Mouse (Mus musculus) heart, embryonic 15.5 days (tissue): ENCODE results near the gene Cox16. TPM values are rescaled to one million over a fixed set of nuclear protein-coding genes. Genes with fewer than 3 reads are reported as not detected.
"Not testable (repeated sequence)": the region's sequence is repeated elsewhere in the genome, so short reads cannot be mapped to it uniquely, and the experiment has no call there.

ENCODE experiments used
- ATAC-seq: fragments of 200-750 bp; cut with Nextera tagmentation; replicated peaks from 2 replicates; pipeline ENCODE4 v1.8.0; 2017; ENCODE audit warnings: low read depth, moderate TSS enrichment; ENCODE audit not compliant: insufficient number of reproducible peaks, insufficient read depth, low FRiP score
- H3K27ac ChIP-seq: fragments of 300-500 bp; sonication (generic); 2 replicates; pipeline ENCODE4 v1.5.1; 2015; ENCODE audit warnings: mild to moderate bottlenecking, inconsistent platforms
- H3K27me3 ChIP-seq: fragments of 300-500 bp; sonication (generic); 2 replicates; pipeline ENCODE4 v1.6.1; 2015; ENCODE audit warnings: inconsistent platforms
- H3K36me3 ChIP-seq: fragments of 300-500 bp; sonication (generic); 2 replicates; pipeline ENCODE4 v1.6.1; 2015; ENCODE audit warnings: mild to moderate bottlenecking, inconsistent platforms
- H3K4me1 ChIP-seq: fragments of 300-500 bp; sonication (generic); replicated peaks from 2 replicates; pipeline ENCODE4 v1.6.1; 2015; ENCODE audit warnings: inconsistent platforms
- H3K4me2 ChIP-seq: fragments of 300-500 bp; sonication (generic); 2 replicates; pipeline ENCODE4 v1.6.1; 2015; ENCODE audit warnings: inconsistent platforms, mild to moderate bottlenecking, moderate library complexity
- H3K4me3 ChIP-seq: fragments of 300-500 bp; sonication (generic); 2 replicates; pipeline ENCODE4 v1.5.1; 2015; ENCODE audit warnings: mild to moderate bottlenecking, inconsistent platforms
- H3K9ac ChIP-seq: fragments of 300-500 bp; sonication (generic); 2 replicates; pipeline ENCODE4 v1.6.1; 2015; ENCODE audit warnings: mild to moderate bottlenecking, inconsistent platforms
- H3K9me3 ChIP-seq: fragments of 300-500 bp; sonication (generic); replicated peaks from 2 replicates; pipeline ENCODE4 v1.6.1; 2016; ENCODE audit warnings: inconsistent platforms
- WGBS: fragments of 180-500 bp; shearing (Covaris S2); methylation state at CpG from one replicate; pipeline ENCODE4 v1.1.7; 2015; ENCODE audit warnings: mixed read lengths; 5-methylcytosine and 5-hydroxymethylcytosine counted together
- polyA plus RNA-seq: library from polyadenylated mRNA; unstranded; fragments of >200 nt; fragmentation: Nextera tagmentation; extraction: Ambion mirVana; gene quantifications from 2 replicates; pipeline ENCODE4 v1.2.1, GENCODE M21; 2015

Gene Cox16
- 79.0 and 88.6 TPM in 2 replicates for polyA plus RNA-seq

DNA sequence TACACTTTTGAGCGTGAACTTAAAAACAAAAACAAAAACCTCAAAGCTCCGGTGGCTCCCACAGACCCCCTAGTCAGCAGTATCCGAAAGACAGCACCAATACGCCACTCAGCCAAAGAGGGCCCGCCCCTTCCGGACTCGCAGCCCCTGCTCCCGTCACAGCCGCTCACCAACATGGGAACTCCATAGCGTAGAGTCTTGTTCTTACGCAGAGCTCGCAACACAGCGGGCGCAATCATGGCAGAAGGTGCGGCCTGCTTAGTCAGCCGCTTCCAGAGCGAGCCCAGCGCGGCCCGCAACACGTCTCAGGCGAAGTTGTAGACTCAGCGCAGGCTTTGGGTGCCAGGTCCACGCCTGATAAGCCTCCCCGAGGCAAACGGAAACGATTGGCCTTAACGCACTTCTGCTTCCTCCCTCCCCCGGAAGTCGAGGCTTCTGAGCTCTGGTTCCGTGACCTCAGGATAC is at the start of gene Cox16:
Cox16 (minus strand) TSS at position 401 of the 465 bp plus-strand sequence.
- WGBS = under 1% methylated on average over 31 of the region's 31 CpGs
- peaks cover 6% of the 10 kb centered on the region; the same call in 1 of the 2 replicates for H3K4me1 ChIP-seq
- peak within 1 kb of the TSS; percentile 71 for H3K4me2 ChIP-seq
- peak; percentile 96 for ATAC-seq
- H3K27me3 ChIP-seq = no peaks in the 10 kb centered on the region
- peak within 1 kb of the TSS; percentile 73 for H3K4me3 ChIP-seq
- H3K27ac ChIP-seq = peak within 1 kb of the TSS; percentile 95
- peak within 1 kb of the TSS; percentile 78 for H3K9ac ChIP-seq
- no peaks in the 10 kb centered on the region for H3K36me3 ChIP-seq
- H3K9me3 ChIP-seq = no peaks in the 10 kb centered on the region

DNA sequence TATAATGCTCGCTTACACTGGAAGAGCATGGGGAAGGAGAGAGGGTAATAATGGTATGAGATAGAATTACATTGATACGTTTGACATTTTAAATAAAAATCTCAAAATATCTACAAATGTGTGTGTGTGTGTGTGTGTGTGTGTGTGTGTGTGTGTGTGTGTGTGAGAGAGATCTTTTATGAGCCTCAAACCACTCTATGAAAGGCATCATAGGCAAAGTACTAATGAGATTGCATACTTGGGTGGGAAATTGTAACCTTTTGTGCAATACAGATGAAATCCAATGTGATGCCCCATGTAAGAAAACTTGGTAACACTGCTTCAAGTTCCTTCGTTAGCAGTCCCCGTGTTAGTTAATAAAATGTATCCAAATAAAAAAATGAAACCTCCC is 48.1 kb upstream of the Cox16 start:
- no peak for ATAC-seq
- no peaks in the 10 kb centered on the region for H3K36me3 ChIP-seq
- H3K27ac ChIP-seq = peak overlapping the region; percentile 78
- H3K9ac ChIP-seq = peak overlapping the region; percentile 84; the same call in 1 of the 2 replicates
- WGBS = 38% methylated on average over 4 of the region's 4 CpGs
- H3K4me3 ChIP-seq = peak overlapping the region; percentile 89
- H3K4me2 ChIP-seq = peak overlapping the region; percentile 71
- no peaks in the 10 kb centered on the region for H3K27me3 ChIP-seq
- H3K9me3 ChIP-seq = no peaks in the 10 kb centered on the region
- peaks cover 7% of the 10 kb centered on the region; the same call in 1 of the 2 replicates for H3K4me1 ChIP-seq

GRCm38 (mm10) chr12:81532316-81533028 is 47.5 kb upstream of the Cox16 start, which contains the start of the genes Gm20498 and Synj2bp:
Gene Gm20498, minus strand, starts transcription at chr12:81532905.
Gene Synj2bp, minus strand, starts transcription at chr12:81532911.
- H3K27me3 ChIP-seq = no peaks in the 10 kb centered on the region
- ATAC-seq = peak; percentile 76
- no peaks in the 10 kb centered on the region for H3K9me3 ChIP-seq
- under 1% methylated on average over 46 of the region's 46 CpGs for WGBS
- peak within 1 kb of the TSS; percentile 71 for H3K4me2 ChIP-seq
- peak within 1 kb of the TSS; percentile 84 for H3K9ac ChIP-seq
- peak within 1 kb of the TSS; percentile 89 for H3K4me3 ChIP-seq
- H3K36me3 ChIP-seq = no peaks in the 10 kb centered on the region
- H3K4me1 ChIP-seq = peaks cover 7% of the 10 kb centered on the region; the same call in 1 of the 2 replicates
- peak within 1 kb of the TSS; percentile 78 for H3K27ac ChIP-seq

DNA sequence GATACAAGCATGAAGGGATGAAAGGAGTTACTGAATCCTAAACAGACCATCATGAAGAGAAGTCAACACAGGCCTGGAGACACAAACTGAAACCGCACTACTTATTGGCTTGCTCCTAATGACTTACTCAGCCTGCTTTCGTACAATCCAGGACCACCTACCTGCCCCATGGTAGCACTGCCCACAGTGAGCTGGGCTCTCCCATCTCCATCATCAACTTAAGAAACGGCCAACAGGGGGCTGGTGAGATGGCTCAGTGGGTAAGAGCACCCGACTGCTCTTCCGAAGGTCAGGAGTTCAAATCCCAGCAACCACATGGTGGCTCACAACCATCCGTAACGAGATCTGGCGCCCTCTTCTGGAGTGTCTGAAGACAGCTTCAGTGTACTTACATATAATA is 45.7 kb upstream of the Cox16 start:
- H3K9ac ChIP-seq, H3K27me3 ChIP-seq, H3K9me3 ChIP-seq, H3K27ac ChIP-seq, ATAC-seq, H3K36me3 ChIP-seq, H3K4me2 ChIP-seq, H3K4me3 ChIP-seq, H3K4me1 ChIP-seq: not testable (repeated sequence)
- WGBS = 62% methylated on average over 8 of the region's 8 CpGs

- not testable (repeated sequence) for H3K27me3 ChIP-seq, H3K27ac ChIP-seq, ATAC-seq, H3K4me2 ChIP-seq, H3K9ac ChIP-seq, H3K4me1 ChIP-seq, H3K36me3 ChIP-seq, H3K4me3 ChIP-seq, H3K9me3 ChIP-seq
- 98% methylated on average over 9 of the region's 9 CpGs for WGBS
Observed at GRCm38 (mm10) chr12:81496906-81497305, 12.0 kb upstream of the Cox16 start.

GRCm38 (mm10) chr12:81490491-81490890 is 5.6 kb upstream of the Cox16 start:
- no peak for ATAC-seq
- WGBS = 93% methylated on average over 5 of the region's 5 CpGs

DNA sequence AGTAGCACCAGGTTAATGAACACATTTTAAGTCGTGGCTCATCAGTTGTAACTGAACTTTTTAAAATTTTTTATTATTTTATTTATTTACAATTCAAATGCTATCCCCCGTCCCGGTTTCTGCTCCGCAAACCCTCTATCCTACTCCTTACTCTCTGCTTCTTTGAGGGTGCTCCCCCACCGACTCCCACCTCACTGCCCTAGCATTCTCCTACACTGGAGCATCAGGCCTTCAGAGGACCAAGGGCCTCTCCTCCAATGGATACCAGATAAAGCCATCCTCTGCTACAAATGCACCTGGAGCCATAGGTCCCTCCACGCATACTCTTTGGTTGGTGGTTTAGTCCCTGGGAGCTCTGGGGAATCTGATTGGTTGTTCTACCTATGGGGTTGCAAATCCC is 384 bp upstream of the Cox16 start:
- Histone ChIP-seq H3K9me3 (no peaks in the 10 kb centered on the region), H3K4me3 (peak overlapping the region; percentile 73), H3K4me2 (peak overlapping the region; percentile 71), H3K27me3 (no peaks in the 10 kb centered on the region), H3K9ac (no peak overlapping the region), H3K27ac (peak overlapping the region; percentile 95), H3K4me1 (peaks cover 6% of the 10 kb centered on the region; the same call in 1 of the 2 replicates), H3K36me3 (no peaks in the 10 kb centered on the region)
- WGBS = 45% methylated on average over 6 of the region's 6 CpGs
- ATAC-seq = no peak

More at GRCm38 (mm10) chr12:81490491-81490890, 5.6 kb upstream of the Cox16 start:
- no peaks in the 10 kb centered on the region; the same call in 1 of the 2 replicates for H3K4me1 ChIP-seq
- H3K36me3 ChIP-seq = no peaks in the 10 kb centered on the region
- H3K27ac ChIP-seq = no peak overlapping the region
- H3K9ac ChIP-seq = no peak overlapping the region
- no peak overlapping the region for H3K4me3 ChIP-seq
- no peak overlapping the region for H3K4me2 ChIP-seq
- no peaks in the 10 kb centered on the region for H3K9me3 ChIP-seq
- H3K27me3 ChIP-seq = no peaks in the 10 kb centered on the region

DNA sequence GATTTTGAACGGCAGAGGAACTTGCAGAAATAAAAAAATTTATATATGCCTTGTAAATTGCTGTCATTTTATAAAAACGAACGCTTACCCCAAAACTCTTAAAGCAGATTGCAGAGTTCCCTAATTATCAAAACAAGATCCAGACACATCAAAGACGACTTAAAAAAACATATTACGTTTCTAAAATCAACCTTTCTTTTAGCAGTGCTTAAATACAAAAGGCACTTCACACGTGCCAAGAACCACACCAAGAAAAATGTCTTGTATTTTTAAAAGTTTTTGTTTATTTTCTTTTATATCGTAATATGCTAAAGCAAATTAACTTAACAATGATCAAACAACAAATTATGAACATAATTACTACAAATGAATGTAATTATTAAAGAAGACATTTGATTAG is 715 bp downstream of the Cox16 start:
- H3K4me2 ChIP-seq = peak overlapping the region; percentile 71
- peaks cover 6% of the 10 kb centered on the region; the same call in 1 of the 2 replicates for H3K4me1 ChIP-seq
- peak overlapping the region; percentile 73 for H3K4me3 ChIP-seq
- no peaks in the 10 kb centered on the region; the same call in 1 of the 2 replicates for H3K36me3 ChIP-seq
- ATAC-seq = no peak
- H3K27me3 ChIP-seq = no peaks in the 10 kb centered on the region
- H3K9ac ChIP-seq = peak overlapping the region; percentile 78
- peak overlapping the region; percentile 95; the same call in 1 of the 2 replicates for H3K27ac ChIP-seq
- WGBS = 4% methylated on average over 7 of the region's 7 CpGs
- H3K9me3 ChIP-seq = no peaks in the 10 kb centered on the region

GRCm38 (mm10) chr12:81483656-81484055 is 1.3 kb downstream of the Cox16 start:
- Histone ChIP-seq H3K9ac (peak overlapping the region; percentile 38; the same call in 1 of the 2 replicates), H3K27me3 (no peaks in the 10 kb centered on the region), H3K4me3 (peak overlapping the region; percentile 73), H3K36me3 (no peaks in the 10 kb centered on the region; the same call in 1 of the 2 replicates), H3K27ac (no peak overlapping the region), H3K4me2 (peak overlapping the region; percentile 71), H3K4me1 (peaks cover 6% of the 10 kb centered on the region; the same call in 1 of the 2 replicates), H3K9me3 (no peaks in the 10 kb centered on the region)
- 25% methylated on average over 17 of the region's 17 CpGs for WGBS
- ATAC-seq = no peak

- not testable (repeated sequence) for H3K9me3 ChIP-seq, H3K27me3 ChIP-seq, H3K4me3 ChIP-seq, ATAC-seq, H3K4me2 ChIP-seq, H3K4me1 ChIP-seq, H3K9ac ChIP-seq, H3K36me3 ChIP-seq, H3K27ac ChIP-seq
- 91% methylated on average over 7 of the region's 7 CpGs for WGBS
Observed at GRCm38 (mm10) chr12:81459051-81459450, 25.9 kb downstream of the Cox16 start.

DNA sequence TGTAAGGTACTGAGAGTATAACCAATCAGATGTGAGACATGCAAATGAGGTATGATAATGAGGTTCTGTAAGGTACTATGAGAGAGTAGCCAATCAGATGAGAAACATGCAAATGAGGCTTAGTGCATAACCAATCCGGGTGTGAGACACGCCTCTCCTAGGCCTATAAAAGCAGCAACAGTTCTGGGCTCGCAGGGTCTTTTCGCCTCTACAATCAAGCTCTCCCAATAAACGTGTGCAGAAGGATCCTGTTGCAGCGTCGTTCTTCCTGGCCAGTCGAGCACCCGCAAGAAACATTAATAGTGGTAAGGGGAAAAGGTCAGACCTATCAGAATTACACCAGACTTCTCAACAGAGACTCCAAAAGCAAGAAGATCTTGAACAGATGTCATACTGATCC is 45.9 kb downstream of the Cox16 start:
- H3K4me2 ChIP-seq, H3K4me1 ChIP-seq, H3K4me3 ChIP-seq, H3K36me3 ChIP-seq, ATAC-seq, H3K9ac ChIP-seq, H3K9me3 ChIP-seq, H3K27ac ChIP-seq, H3K27me3 ChIP-seq: not testable (repeated sequence)
- WGBS = 91% methylated on average over 9 of the region's 9 CpGs
